Mouse (Mus musculus): Measurements from ENCODE around the gene Emilin3.

GRCm38 (mm10) chr2:160891045-160891444 lies 21.1 kb downstream of the Emilin3 start:
- TF ChIP-seq CTCF (IDR thresholded peaks at IDR 0.05; ENCODE audit: low read depth), result no peak
- no peak for TF ChIP-seq EP300 (IDR thresholded peaks at IDR 0.05; ENCODE audit: low read depth)
